Mouse (Mus musculus): ENCODE results near the gene Rab30. TPM values are rescaled to one million over a fixed set of nuclear protein-coding genes. Genes with fewer than 3 reads are reported as not detected.
A peak's percentile ranks its signal among the peaks of the same experiment; 100 is the strongest.
"Not testable (repeated sequence)": the region's sequence is repeated elsewhere in the genome, so short reads cannot be mapped to it uniquely, and the experiment has no call there.

The Rab30 gene
- total RNA-seq, 2 experiments from 2014 or later, result 43.2 to 49.1 TPM

DNA sequence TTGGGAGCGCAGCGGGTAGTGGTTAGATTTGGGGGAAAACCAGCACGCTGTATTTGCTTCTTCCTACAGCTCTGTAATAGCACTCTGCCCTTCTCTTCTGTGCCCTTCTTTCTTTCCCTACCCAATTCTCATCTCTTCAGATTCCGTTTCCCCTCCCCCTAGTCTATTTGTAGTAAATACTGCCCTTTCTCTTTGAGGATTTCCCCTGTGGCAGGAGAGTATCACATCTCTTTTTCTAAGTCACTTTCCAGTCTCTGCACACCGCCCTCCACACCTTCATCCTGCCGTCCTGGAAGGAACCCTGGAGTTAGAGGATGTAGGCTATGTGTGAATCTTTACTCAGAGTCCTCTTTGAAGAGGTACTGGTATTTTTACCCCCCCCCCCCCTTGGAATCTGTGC lies 1.9 kb downstream of the Rab30 start:
- no peak for DNase-seq (ENCODE audit: extremely low spot score in 1 of 2, low spot score in 1 of 2)

DNA sequence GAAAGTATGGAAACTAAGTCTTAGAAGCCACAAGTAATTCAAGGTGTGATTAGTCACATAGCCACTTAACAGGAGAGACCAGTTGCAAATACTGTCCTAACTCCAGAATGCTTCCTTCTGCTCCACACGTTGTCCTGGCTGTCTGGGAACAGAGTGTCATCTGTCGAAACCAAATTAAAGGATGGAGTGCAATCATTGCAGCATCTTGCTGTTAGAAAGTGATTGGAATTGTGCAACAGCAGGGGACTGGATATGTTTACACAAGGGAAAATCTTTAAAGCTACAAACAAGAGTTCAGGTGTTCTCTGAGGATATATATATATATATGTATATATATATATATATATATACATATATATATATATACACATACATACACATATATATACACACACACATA lies 9.0 kb downstream of the Rab30 start:
- no peak for DNase-seq (ENCODE audit: extremely low spot score in 1 of 2, low spot score in 1 of 2)

DNA sequence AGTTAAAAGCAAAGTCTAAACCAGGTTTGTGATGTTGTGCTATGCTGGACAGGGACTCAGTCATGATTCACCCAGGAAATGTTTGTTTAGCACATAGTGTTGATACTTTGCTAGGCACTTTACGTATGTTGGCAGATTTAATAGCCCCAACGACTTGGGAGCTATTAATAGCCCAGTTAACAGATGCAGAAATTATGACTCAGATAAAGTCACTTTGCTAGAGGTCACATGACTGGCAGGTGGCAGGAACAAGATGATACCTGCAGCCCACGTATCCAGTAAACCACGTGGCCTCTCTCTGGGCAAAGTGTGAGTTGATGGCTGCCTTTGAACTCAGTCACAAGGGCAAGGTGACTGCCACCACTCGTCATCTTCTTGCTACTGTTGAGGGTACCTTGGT lies 16.7 kb downstream of the Rab30 start:
- no peak for DNase-seq (ENCODE audit: extremely low spot score in 1 of 2, low spot score in 1 of 2)

DNA sequence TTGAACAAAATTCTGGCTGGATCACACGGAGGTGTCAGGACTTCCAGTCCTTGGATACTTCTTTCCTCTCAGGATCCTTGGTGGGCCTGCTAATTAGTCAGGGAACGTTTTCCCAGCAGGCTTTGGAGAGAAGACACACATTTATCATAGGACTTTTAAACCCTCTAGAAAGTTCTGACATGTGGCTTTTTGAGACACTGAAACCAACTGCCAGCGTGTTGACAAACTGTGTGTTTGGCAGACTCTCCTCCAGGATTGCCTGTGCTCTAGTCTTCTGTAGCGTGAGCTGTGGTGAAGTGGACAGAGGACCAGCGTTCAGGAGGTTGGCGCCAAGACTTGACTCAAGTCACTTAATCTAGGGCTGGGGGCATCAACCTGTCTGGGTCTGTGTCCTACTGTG lies 19.2 kb downstream of the Rab30 start:
- no peak for DNase-seq (ENCODE audit: extremely low spot score in 1 of 2, low spot score in 1 of 2)

DNA sequence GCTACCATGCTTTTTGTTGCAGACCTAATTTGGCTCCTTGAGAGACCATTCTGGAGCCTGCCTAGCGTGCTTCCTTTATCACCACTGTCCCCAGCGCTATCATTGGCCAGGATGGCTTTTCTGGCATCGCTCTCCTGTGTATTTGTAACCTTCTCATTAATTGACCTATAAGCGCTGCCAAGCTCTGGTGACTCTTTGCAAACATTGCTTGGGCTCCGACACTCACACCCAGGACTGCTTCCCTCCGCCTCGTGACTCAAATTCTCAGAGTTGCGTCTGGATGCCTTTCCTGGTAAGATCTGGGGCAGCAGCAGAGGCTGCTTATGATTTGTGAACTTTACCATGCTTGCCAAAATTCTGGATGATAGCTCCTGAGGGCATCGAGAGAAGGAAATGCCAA lies 19.8 kb downstream of the Rab30 start:
- DNase-seq (ENCODE audit: extremely low spot score in 1 of 2, low spot score in 1 of 2), result no peak

DNA sequence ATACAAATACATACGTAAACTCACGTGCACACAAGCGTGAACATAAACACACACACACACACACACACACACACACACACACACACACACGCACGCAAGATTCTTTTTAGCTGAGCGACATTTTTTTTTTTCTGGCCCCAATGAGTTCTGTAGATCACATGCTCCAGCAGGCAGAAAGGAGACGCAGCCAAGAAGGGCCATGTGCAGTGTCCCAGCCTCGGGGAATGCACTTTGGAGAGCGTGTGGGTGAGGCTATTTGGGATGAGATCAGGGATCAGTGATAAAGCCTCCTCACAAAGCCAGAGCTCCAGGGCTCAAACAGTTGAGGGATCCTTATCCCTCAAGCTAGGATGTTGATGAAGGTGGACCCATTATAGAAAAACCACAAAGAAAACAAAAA lies 24.0 kb downstream of the Rab30 start:
- DNase-seq (ENCODE audit: extremely low spot score in 1 of 2, low spot score in 1 of 2), result no peak

DNA sequence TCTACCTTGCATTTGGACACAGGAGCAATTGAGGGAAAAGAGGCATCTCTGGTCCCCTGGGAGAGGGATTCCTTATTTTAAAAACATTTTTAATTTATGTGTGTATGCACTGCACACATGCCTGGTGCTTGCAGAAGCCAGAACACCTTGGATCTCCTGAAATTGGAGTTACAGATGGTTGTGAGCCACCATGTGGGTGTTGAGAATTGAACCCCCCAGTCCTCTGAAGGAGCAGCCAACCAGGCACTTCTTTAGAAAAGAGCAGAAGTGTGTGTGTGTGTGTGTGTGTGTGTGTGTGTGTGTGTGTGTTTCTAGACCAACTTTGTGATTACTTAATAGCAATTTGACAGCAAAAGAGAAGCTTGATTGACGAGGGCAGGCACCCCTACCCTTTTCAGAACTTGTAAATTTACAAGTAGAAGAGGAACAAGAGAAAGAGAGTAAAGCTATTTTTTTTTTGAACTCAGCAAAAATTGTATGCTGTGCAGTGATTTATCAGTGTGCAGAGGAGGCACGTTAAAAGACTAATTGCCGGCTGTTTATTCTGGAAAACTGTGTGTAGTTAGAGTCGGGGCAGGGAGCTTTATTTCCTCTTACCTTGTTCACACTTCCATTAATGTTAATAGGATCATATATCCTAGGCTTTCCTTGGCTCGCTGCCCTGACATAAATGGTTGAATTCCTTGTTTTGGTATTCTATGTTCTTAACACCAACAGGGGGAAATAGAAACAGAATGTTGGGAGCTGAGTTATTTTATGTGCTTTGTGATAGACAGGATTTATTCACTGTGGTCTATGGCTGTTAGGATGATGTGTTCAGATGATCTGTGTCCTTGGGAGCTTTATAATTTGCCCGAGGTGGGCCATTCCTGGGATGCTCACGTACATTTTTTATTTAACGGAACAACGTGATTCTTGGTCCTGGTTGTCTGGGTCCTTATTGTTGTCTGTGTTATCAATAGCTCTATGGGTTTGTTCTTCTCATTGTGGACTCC lies 25.0 kb downstream of the Rab30 start:
- no peak for DNase-seq (ENCODE audit: extremely low spot score in 1 of 2, low spot score in 1 of 2)

DNA sequence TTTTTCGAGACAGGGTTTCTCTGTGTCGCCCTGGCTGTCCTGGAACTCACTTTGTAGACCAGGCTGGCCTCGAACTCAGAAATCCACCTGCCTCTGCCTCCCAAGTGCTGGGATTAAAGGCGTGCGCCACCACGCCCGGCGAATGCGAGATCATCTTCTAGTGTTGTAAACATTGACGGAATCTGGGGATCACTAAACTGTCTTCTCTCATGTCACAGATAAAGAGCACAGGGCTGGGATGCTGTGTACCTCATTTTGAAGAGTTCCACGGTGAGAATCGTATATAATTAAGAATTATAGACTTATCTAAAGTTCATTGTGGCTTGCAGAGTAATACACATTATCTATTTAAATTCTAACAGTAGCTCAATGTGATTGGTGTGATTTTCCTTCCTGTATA lies 26.7 kb downstream of the Rab30 start:
- not testable (repeated sequence) for DNase-seq (ENCODE audit: extremely low spot score in 1 of 2, low spot score in 1 of 2)

DNA sequence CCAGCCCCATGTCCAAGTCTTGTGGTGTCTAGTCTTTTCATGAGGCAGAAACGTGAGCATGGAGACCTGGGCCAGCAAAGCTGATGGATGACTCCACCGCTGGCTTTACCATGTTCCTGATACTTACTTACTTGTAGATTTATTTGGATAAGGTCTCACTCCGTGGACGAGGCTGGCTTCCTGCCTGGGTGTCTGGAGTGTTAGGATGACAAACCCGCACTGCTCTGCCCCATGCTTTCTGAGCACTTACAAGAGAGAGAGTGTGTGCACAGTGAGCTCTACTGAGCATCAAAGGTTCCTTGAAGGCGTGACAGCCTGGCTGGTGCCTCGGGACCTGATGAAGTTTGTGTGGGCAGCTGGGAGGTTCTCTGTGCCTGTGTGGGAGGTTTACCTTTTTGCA lies 27.5 kb downstream of the Rab30 start:
- DNase-seq (ENCODE audit: extremely low spot score in 1 of 2, low spot score in 1 of 2), result no peak

DNA sequence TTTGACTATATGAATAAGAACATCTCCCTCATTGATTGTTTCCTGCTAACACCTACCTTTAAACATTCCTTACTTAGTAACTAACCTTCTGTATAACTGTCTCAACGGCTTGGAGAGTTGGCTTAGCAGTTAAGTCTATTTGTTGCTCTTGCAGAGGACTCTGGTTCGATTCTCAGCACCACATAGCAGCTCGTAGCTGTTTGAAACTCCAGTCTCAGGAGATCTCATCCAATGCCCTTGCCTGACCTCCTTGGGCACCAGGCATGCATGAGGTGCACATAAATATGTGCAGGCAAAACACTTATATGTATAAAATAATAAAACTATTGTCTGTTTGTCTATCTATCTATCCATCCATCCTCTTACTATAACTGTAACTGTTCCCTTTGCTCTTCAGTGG lies 31.6 kb downstream of the Rab30 start:
- no peak for DNase-seq (ENCODE audit: extremely low spot score in 1 of 2, low spot score in 1 of 2)

DNA sequence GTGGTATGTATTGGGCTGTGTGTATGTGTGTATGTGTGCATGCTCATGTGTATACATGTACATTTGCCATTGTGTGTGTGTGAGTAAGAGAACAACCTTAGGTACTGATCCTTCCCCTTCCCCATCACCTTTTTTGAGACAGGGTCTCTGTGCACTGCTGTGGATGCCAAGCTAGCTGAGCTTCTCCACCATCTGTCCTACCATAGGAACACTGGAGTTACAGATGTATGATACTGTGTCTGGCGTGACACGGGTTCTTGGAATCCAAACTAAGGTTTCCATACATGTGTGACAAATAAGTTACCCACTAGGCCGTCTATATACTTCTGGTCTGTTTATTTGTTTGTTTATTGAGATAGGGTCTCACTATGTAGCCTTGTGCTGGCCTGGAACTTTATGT lies 32.2 kb downstream of the Rab30 start:
- DNase-seq (ENCODE audit: extremely low spot score in 1 of 2, low spot score in 1 of 2), result no peak

DNA sequence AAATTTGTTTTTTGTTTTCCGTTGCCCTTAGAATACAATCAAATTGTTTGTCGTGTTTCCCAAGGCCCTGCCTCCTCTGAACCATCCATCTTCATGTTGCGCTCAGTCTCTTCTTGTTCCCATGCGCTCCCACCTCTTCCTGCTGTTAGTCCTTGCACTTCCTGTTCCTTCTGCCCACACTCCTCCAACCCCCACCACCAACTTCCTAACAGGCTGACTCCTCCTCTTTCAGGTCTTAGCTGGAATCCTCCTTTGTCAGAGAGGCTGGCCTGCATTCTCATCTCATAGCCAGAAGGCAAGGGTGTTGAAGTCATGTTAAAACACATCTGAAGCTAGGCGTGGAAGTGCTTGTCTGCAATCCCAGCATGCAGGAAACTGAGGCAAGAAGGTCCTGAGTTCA lies 33.3 kb downstream of the Rab30 start:
- no peak for DNase-seq (ENCODE audit: extremely low spot score in 1 of 2, low spot score in 1 of 2)

DNA sequence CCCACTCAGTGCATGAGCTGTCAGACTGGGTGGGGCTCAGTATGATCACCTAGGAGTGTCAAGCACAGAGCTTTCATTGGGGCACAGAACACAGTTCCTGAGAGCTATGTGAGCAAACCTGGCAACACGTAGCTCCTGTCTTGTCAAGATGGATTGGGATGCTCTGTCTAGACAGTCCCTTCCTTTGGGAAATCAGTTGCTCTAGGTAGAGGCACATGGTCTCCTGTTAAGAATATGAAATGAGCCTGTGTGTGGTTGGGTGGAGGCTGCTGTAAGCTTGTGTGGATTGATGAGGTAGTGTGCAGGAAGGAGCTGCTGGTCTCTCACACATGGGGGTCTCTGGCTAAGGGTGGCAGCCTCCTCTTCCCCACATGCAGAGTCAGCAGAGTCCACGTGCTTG lies 34.3 kb downstream of the Rab30 start:
- no peak for DNase-seq (ENCODE audit: extremely low spot score in 1 of 2, low spot score in 1 of 2)

DNA sequence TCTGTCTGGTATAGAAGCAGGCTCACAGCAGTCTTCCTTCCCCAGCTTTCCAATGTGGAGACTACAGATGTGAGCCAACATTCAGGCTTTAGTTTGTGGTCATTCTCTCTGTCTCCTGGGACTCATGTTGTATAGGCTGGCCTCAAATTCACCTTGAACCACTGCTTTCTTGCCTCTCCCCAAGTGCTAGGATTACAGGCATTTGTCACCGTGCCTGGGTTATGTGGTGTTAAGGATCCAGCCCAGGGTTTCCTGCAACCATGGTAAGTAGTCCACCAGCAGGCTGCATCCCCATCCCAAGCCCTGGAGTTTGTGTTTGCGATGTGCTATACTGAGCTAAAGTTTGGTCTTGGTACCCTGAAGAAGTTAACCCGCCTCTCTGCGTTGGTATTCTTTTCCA lies 35.2 kb downstream of the Rab30 start:
- no peak for DNase-seq (ENCODE audit: extremely low spot score in 1 of 2, low spot score in 1 of 2)

DNA sequence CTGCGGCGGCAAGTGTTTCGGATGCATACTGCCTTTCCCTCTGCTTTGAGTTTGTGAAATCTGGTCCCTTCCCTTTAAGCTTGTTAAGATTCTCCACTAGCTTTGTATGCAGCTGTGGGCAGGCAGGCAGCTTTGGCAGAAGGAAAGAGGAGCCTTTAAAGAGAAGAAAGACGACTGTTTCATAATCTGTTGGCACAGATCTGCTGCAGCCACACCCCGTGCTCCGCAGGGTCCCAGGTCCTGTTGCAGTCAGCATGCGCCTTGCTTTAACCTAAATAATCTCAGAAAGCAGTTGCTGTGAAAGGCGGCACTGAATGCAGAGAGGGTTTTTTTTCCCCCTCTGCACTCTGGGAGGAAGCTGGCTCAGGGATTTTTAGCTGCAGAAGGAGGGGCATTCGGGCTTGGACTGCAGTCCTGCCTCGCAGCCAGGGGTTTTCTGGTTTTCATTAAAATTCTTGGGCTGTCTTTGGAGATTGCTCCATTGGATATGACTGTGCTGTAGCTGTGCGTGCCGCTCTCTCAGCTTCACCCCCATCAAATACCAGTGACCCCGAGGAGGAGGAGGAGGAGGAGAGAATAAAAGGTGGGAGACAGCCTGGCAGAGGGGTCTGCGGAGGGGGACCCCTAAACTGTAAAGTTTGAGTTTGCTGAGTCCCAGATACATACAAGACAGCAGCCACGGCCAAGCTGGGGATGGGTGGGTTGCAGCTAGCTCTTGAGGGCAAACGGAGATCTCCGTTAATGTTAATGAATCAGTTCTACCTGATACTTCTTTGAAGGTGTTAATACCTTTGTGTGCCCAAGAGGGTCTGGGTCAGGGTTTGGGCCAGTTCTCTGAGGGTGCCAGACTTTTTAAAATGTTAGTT lies 35.9 kb downstream of the Rab30 start:
- DNase-seq (ENCODE audit: extremely low spot score in 1 of 2, low spot score in 1 of 2), result peak; percentile 24 to 49

DNA sequence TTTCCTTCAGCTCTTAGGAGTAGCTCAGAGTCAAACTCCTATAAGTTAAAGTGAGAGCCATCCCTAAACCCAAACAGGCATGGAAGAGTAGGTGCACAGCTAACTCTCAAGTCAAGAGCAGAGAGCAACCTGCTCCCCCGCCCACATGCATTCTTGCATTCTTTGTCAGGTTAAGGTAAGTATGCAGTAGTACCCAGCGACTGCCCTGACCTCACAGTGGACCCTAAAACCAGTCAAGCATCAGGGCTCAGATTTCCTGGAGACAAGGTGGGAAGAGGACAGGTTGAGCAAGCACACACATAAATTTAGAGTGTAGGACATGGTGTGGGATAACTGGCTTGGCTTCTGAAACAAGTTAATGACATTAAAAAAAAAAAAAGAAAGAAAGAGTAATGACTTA lies 37.7 kb downstream of the Rab30 start:
- DNase-seq (ENCODE audit: extremely low spot score in 1 of 2, low spot score in 1 of 2), result no peak

DNA sequence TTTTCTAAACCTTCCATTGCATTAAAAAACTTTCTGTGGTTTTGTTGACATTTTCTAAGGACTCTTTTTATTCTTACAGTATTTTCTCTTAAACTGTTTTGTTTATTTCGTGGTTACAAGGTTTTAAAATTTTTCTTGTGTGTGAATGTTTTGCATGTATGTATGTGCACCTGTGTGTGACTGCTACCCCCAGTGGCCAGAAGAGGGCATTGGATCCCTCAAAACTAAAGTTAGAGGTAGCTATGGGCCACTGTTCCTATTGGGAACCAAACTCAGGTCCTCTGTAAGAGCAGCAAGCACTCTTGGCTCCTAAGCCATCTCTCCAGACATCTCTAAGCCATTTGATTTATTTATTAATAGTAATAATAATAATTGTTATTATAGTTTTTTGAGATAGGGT lies 40.0 kb downstream of the Rab30 start:
- DNase-seq (ENCODE audit: extremely low spot score in 1 of 2, low spot score in 1 of 2), result no peak

DNA sequence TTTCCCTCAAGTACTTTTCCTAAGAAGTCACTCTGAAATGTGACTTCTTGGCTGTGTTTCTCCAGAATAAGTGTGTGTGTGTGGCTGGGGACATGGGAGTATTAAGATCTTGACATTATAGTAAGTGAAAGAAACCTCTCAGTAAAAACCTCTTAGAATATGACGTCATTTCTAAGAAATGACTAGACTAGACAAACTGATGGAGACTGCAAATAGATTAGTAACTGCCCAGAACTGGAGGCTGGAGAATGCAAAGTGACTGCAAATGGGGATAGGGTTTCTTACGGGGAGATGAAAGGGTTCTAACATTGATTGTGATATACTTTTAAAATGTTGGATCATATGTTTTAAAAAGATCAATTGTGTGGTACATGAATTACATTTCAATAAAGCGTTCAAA lies 40.5 kb downstream of the Rab30 start:
- DNase-seq (ENCODE audit: extremely low spot score in 1 of 2, low spot score in 1 of 2), result no peak

DNA sequence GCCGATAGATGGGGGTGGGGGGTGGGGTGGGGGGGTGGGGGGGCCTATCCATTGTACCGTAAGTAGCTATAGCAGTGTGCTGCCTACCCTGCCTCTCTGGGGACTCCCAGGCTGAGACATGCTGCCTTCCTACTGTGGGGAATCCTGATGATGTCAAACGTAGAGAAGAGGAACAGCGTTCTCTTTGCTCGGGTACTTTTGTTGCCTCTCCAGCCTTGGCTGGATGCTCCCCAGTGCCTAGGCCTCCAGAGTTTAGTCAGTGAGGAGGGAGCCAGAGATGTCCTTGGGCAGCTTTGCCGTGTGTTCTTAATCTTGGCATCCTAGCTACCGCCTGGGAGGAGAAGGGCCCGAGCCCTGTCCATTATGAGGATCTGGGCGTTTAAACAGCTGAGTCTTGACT lies 41.1 kb downstream of the Rab30 start:
- no peak for DNase-seq (ENCODE audit: extremely low spot score in 1 of 2, low spot score in 1 of 2)

DNA sequence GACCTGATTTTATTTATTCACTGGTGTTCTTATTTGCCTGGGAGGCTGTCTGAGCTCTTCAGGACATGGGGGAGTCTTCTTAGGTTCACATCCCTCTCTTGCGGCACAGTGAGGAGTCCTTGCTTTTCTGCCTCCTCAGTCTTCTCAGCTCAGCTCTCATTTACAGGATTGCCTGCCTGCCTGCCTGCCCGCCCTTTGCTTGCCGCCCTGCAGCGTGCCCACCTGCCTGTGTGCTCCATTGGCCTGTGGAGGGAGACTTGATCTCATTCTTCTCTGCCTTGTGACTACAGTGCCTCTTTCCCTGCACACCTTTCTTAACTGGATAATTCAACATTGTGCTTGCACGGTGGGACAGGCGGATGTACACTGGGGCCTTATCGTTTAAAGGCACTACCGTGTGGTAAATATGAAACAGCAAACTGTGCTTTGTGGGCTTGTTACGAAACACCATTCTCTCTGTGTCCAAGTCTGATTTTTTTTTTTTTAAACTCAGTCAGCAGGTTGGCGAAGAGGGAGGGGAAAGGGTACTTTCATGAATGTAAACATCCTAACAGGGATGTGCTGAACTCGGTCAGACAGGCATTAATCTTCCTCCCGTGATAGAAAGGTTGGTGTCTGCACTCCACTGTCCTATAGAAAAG lies 41.9 kb downstream of the Rab30 start:
- DNase-seq (ENCODE audit: extremely low spot score in 1 of 2, low spot score in 1 of 2), result no peak

DNA sequence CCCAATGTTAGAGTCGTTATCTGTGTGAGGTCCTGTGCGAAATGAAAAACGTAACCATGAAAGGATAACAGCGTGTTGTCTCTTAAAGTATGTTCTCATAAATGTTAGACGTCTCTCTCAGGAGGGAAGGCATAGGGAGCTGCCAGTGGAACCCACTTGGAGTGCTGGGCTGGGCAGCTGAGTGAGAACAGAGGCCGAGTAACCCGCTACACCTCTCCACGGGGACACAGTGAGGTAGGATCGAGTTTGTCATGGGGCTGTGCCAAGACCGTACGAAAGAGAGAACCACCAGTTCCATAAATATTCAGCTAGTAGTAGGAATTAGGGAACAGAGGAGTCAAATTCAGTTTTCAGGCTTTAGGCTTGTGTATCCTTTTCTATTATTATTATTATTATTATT lies 42.5 kb downstream of the Rab30 start:
- no peak for DNase-seq (ENCODE audit: extremely low spot score in 1 of 2, low spot score in 1 of 2)

Measured in layer of hippocampus, postnatal 25 days (tissue).